Mouse (Mus musculus) heart, embryonic 10.5 days (tissue): ENCODE measurements at regions not wholly inside any gene's neighbourhood (a gene's known extent, or its start where the extent isn't known, plus 50 kb on each side); places are given as distances from the start of the nearest gene placed in this dataset.

Experiments used
- DNase-seq: peaks from one replicate; pipeline ENCODE4 v3.0.0-alpha.2; 2017; ENCODE audit warnings: low spot score
- H3K27ac ChIP-seq: fragments of 300-500 bp; sonication (generic); 2 replicates; pipeline ENCODE4 v1.5.1; 2016; ENCODE audit warnings: mild to moderate bottlenecking
- H3K27me3 ChIP-seq: fragments of 300-500 bp; sonication (generic); 2 replicates; pipeline ENCODE4 v1.6.1; 2016; ENCODE audit warnings: mild to moderate bottlenecking; ENCODE audit not compliant: poor library complexity, insufficient read depth, severe bottlenecking
- H3K36me3 ChIP-seq: fragments of 300-500 bp; sonication (generic); 2 replicates; pipeline ENCODE4 v1.6.1; 2016; ENCODE audit warnings: mild to moderate bottlenecking, moderate library complexity
- H3K4me1 ChIP-seq: fragments of 300-500 bp; sonication (generic); 2 replicates; pipeline ENCODE4 v1.6.1; 2016; ENCODE audit warnings: mild to moderate bottlenecking
- H3K4me3 ChIP-seq: fragments of 300-500 bp; sonication (generic); 2 replicates; pipeline ENCODE4 v1.5.1; 2016; ENCODE audit warnings: mild to moderate bottlenecking, moderate library complexity
- H3K9me3 ChIP-seq: fragments of 300-500 bp; sonication (generic); 2 replicates; pipeline ENCODE4 v1.6.1; 2016; ENCODE audit warnings: mild to moderate bottlenecking, moderate library complexity
- WGBS: fragments of 180-500 bp; shearing (Covaris S2); methylation state at CpG from one replicate; pipeline ENCODE4 v1.1.7; 2016; 5-methylcytosine and 5-hydroxymethylcytosine counted together

- H3K36me3 ChIP-seq: no peaks in the 10 kb centered on the region
- no peaks in the 10 kb centered on the region for H3K9me3 ChIP-seq
- 80% methylated on average over 8 of the region's 8 CpGs for WGBS
- no peak overlapping the region for H3K4me3 ChIP-seq
- H3K27ac ChIP-seq: no peak overlapping the region
- peaks cover 2% of the 10 kb centered on the region for H3K4me1 ChIP-seq
- no peak for DNase-seq
- H3K27me3 ChIP-seq: peaks cover 6% of the 10 kb centered on the region; the same call in 1 of the 2 replicates
Observed at GRCm38 (mm10) chr13:43897046-43897445, 112.5 kb downstream of the Cd83 start.

- Histone ChIP-seq H3K36me3 (no peaks in the 10 kb centered on the region), H3K27ac (no peak overlapping the region), H3K4me1 (no peaks in the 10 kb centered on the region; the same call in 1 of the 2 replicates), H3K9me3 (no peaks in the 10 kb centered on the region), H3K4me3 (no peak overlapping the region), H3K27me3 (peaks cover 6% of the 10 kb centered on the region; the same call in 1 of the 2 replicates)
- DNase-seq: no peak
- 70% methylated on average over 12 of the region's 12 CpGs for WGBS
Observed at GRCm38 (mm10) chr13:43898555-43899258, 114.1 kb downstream of the Cd83 start.

- Histone ChIP-seq H3K27ac (no peak overlapping the region), H3K27me3 (no peaks in the 10 kb centered on the region), H3K9me3 (no peaks in the 10 kb centered on the region), H3K4me3 (no peak overlapping the region), H3K4me1 (no peaks in the 10 kb centered on the region; the same call in 1 of the 2 replicates), H3K36me3 (no peaks in the 10 kb centered on the region)
- 83% methylated on average over 2 of the region's 2 CpGs for WGBS
- DNase-seq: no peak
Observed at GRCm38 (mm10) chr13:43900115-43900514, 115.5 kb downstream of the Cd83 start.

- no peak for DNase-seq
- Histone ChIP-seq H3K4me3 (no peak overlapping the region), H3K4me1 (no peaks in the 10 kb centered on the region; the same call in 1 of the 2 replicates), H3K9me3 (no peaks in the 10 kb centered on the region), H3K27ac (no peak overlapping the region), H3K36me3 (no peaks in the 10 kb centered on the region), H3K27me3 (peaks cover 2% of the 10 kb centered on the region; the same call in 1 of the 2 replicates)
- 52% methylated on average over 7 of the region's 7 CpGs for WGBS
Observed at GRCm38 (mm10) chr13:43900758-43901157, 116.2 kb downstream of the Cd83 start.

GRCm38 (mm10) chr13:43903391-43903790 is 118.8 kb downstream of the Cd83 start:
- Histone ChIP-seq H3K27me3 (peaks cover 14% of the 10 kb centered on the region; the same call in 1 of the 2 replicates), H3K27ac (no peak overlapping the region), H3K4me3 (no peak overlapping the region), H3K9me3 (no peaks in the 10 kb centered on the region), H3K36me3 (no peaks in the 10 kb centered on the region), H3K4me1 (peaks cover 18% of the 10 kb centered on the region)
- no peak for DNase-seq

GRCm38 (mm10) chr13:43904291-43904690 is 119.7 kb downstream of the Cd83 start:
- peaks cover 14% of the 10 kb centered on the region; the same call in 1 of the 2 replicates for H3K27me3 ChIP-seq
- 43% methylated on average over 1 of the region's 1 CpGs for WGBS
- H3K9me3 ChIP-seq: no peaks in the 10 kb centered on the region
- H3K4me1 ChIP-seq: peaks cover 27% of the 10 kb centered on the region
- no peak overlapping the region for H3K27ac ChIP-seq
- H3K36me3 ChIP-seq: no peaks in the 10 kb centered on the region
- DNase-seq: no peak
- H3K4me3 ChIP-seq: no peak overlapping the region

GRCm38 (mm10) chr13:43906241-43906640 is 121.7 kb downstream of the Cd83 start:
- no peaks in the 10 kb centered on the region for H3K9me3 ChIP-seq
- H3K27me3 ChIP-seq: peaks cover 14% of the 10 kb centered on the region; the same call in 1 of the 2 replicates
- H3K27ac ChIP-seq: 0 out of 2 replicates have a peak overlapping the region, but pooled peaks have one; percentile 22
- peaks cover 35% of the 10 kb centered on the region for H3K4me1 ChIP-seq
- H3K36me3 ChIP-seq: no peaks in the 10 kb centered on the region
- 78% methylated on average over 7 of the region's 7 CpGs for WGBS
- H3K4me3 ChIP-seq: no peak overlapping the region
- DNase-seq: no peak

GRCm38 (mm10) chr13:43907425-43907824 is 122.8 kb downstream of the Cd83 start:
- peaks cover 35% of the 10 kb centered on the region for H3K4me1 ChIP-seq
- DNase-seq: no peak

GRCm38 (mm10) chr13:43908041-43908644 is 123.6 kb downstream of the Cd83 start:
- Histone ChIP-seq H3K4me1 (peaks cover 36% of the 10 kb centered on the region), H3K27ac (peak overlapping the region; percentile 52; the same call in 1 of the 2 replicates), H3K9me3 (no peaks in the 10 kb centered on the region), H3K36me3 (no peaks in the 10 kb centered on the region), H3K27me3 (peaks cover 14% of the 10 kb centered on the region; the same call in 1 of the 2 replicates), H3K4me3 (0 out of 2 replicates have a peak overlapping the region, but pooled peaks have one; percentile 9)
- WGBS: 24% methylated on average over 16 of the region's 16 CpGs
- no peak for DNase-seq

More at GRCm38 (mm10) chr13:43907425-43907824, 122.8 kb downstream of the Cd83 start:
- 66% methylated on average over 8 of the region's 8 CpGs for WGBS
- peaks cover 14% of the 10 kb centered on the region; the same call in 1 of the 2 replicates for H3K27me3 ChIP-seq
- no peak overlapping the region for H3K27ac ChIP-seq
- H3K9me3 ChIP-seq: no peaks in the 10 kb centered on the region
- H3K4me3 ChIP-seq: no peak overlapping the region
- H3K36me3 ChIP-seq: no peaks in the 10 kb centered on the region

- no peaks in the 10 kb centered on the region for H3K36me3 ChIP-seq
- WGBS: 35% methylated on average over 7 of the region's 7 CpGs
- DNase-seq: no peak
Observed at GRCm38 (mm10) chr13:43909933-43910332, 125.4 kb downstream of the Cd83 start.

GRCm38 (mm10) chr13:43913476-43913875 is 128.9 kb downstream of the Cd83 start:
- Histone ChIP-seq H3K27me3 (no peaks in the 10 kb centered on the region), H3K27ac (peak overlapping the region; percentile 10; the same call in 1 of the 2 replicates), H3K36me3 (no peaks in the 10 kb centered on the region), H3K4me3 (no peak overlapping the region), H3K9me3 (no peaks in the 10 kb centered on the region), H3K4me1 (peaks cover 22% of the 10 kb centered on the region)
- no peak for DNase-seq
- WGBS: 42% methylated on average over 7 of the region's 7 CpGs

More at GRCm38 (mm10) chr13:43909933-43910332, 125.4 kb downstream of the Cd83 start:
- Histone ChIP-seq H3K27ac (no peak overlapping the region), H3K4me1 (peaks cover 41% of the 10 kb centered on the region), H3K9me3 (no peaks in the 10 kb centered on the region), H3K27me3 (peaks cover 14% of the 10 kb centered on the region; the same call in 1 of the 2 replicates), H3K4me3 (no peak overlapping the region)

GRCm38 (mm10) chr13:43919781-43920420 is 135.3 kb downstream of the Cd83 start:
- Histone ChIP-seq H3K36me3 (no peaks in the 10 kb centered on the region), H3K27ac (no peak overlapping the region), H3K4me1 (peaks cover 4% of the 10 kb centered on the region; the same call in 1 of the 2 replicates), H3K9me3 (no peaks in the 10 kb centered on the region), H3K27me3 (no peaks in the 10 kb centered on the region), H3K4me3 (no peak overlapping the region)
- DNase-seq: no peak
- 83% methylated on average over 5 of the region's 5 CpGs for WGBS
